Mouse (Mus musculus): ENCODE results near the gene Tectb.

Tectb gene

GRCm38 (mm10) chr19:55207746-55208538 is 27.4 kb downstream of the Tectb start:
- DNase-seq (ENCODE audit: low read depth in 2 of 2, low spot score in 2 of 2) = no peak

GRCm38 (mm10) chr19:55208654-55209053 is 28.1 kb downstream of the Tectb start:
- DNase-seq (ENCODE audit: low read depth in 2 of 2, low spot score in 2 of 2) = no peak

GRCm38 (mm10) chr19:55209084-55209483 is 28.6 kb downstream of the Tectb start:
- DNase-seq (ENCODE audit: low read depth in 2 of 2, low spot score in 2 of 2) = no peak

- no peak for DNase-seq (ENCODE audit: low read depth in 2 of 2, low spot score in 2 of 2)
Observed at GRCm38 (mm10) chr19:55211698-55212097, 31.2 kb downstream of the Tectb start.

GRCm38 (mm10) chr19:55213617-55214340 is 33.2 kb downstream of the Tectb start:
- DNase-seq (ENCODE audit: low read depth in 2 of 2, low spot score in 2 of 2) = no peak

- no peak for DNase-seq (ENCODE audit: low read depth in 2 of 2, low spot score in 2 of 2)
Observed at GRCm38 (mm10) chr19:55216876-55217275, 36.3 kb downstream of the Tectb start.

- DNase-seq (ENCODE audit: low read depth in 2 of 2, low spot score in 2 of 2) = no peak
Observed at GRCm38 (mm10) chr19:55217365-55217764, 36.8 kb downstream of the Tectb start.

GRCm38 (mm10) chr19:55218192-55218739 is 37.7 kb downstream of the Tectb start:
- peak; percentile 72 to 81 for DNase-seq (ENCODE audit: low read depth in 2 of 2, low spot score in 2 of 2)

- no peak for DNase-seq (ENCODE audit: low read depth in 2 of 2, low spot score in 2 of 2)
Observed at GRCm38 (mm10) chr19:55218741-55219221, 38.2 kb downstream of the Tectb start.

GRCm38 (mm10) chr19:55219359-55219758 is 38.8 kb downstream of the Tectb start:
- no peak for DNase-seq (ENCODE audit: low read depth in 2 of 2, low spot score in 2 of 2)

GRCm38 (mm10) chr19:55221208-55221607 is 40.7 kb downstream of the Tectb start:
- DNase-seq (ENCODE audit: low read depth in 2 of 2, low spot score in 2 of 2) = no peak

- no peak for DNase-seq (ENCODE audit: low read depth in 2 of 2, low spot score in 2 of 2)
Observed at GRCm38 (mm10) chr19:55222268-55222667, 41.7 kb downstream of the Tectb start.

GRCm38 (mm10) chr19:55226621-55227020 is 46.1 kb downstream of the Tectb start:
- no peak for DNase-seq (ENCODE audit: low read depth in 2 of 2, low spot score in 2 of 2)

- DNase-seq (ENCODE audit: low read depth in 2 of 2, low spot score in 2 of 2) = no peak
Observed at GRCm38 (mm10) chr19:55227135-55227534, 46.6 kb downstream of the Tectb start.

- no peak for DNase-seq (ENCODE audit: low read depth in 2 of 2, low spot score in 2 of 2)
Observed at GRCm38 (mm10) chr19:55231081-55231480, 50.5 kb downstream of the Tectb start.

GRCm38 (mm10) chr19:55232136-55232535 is 51.6 kb downstream of the Tectb start:
- no peak for DNase-seq (ENCODE audit: low read depth in 2 of 2, low spot score in 2 of 2)

GRCm38 (mm10) chr19:55236026-55236425 is 55.5 kb downstream of the Tectb start:
- DNase-seq (ENCODE audit: low read depth in 2 of 2, low spot score in 2 of 2) = no peak

GRCm38 (mm10) chr19:55236564-55236963 is 56.0 kb downstream of the Tectb start:
- no peak for DNase-seq (ENCODE audit: low read depth in 2 of 2, low spot score in 2 of 2)

- no peak for DNase-seq (ENCODE audit: low read depth in 2 of 2, low spot score in 2 of 2)
Observed at GRCm38 (mm10) chr19:55239766-55240426, 59.4 kb downstream of the Tectb start.

- DNase-seq (ENCODE audit: low read depth in 2 of 2, low spot score in 2 of 2) = no peak
Observed at GRCm38 (mm10) chr19:55241186-55241645, 60.7 kb downstream of the Tectb start, which contains the start of gene Gucy2g. TSS of gene Gucy2g (minus strand) at chr19:55241236.

GRCm38 (mm10) chr19:55244791-55245231 is 64.3 kb downstream of the Tectb start:
- no peak for DNase-seq (ENCODE audit: low read depth in 2 of 2, low spot score in 2 of 2)
